Mouse (Mus musculus) heart, embryonic 16.5 days (tissue): ENCODE data around the gene Cnpy4. TPM values are rescaled to one million over a fixed set of nuclear protein-coding genes. Genes with fewer than 3 reads are reported as not detected.

Experiments used
- ATAC-seq: fragments of 200-750 bp; cut with Nextera tagmentation; replicated peaks from 2 replicates; pipeline ENCODE4 v1.8.0; 2017; ENCODE audit warnings: moderate number of reproducible peaks; ENCODE audit not compliant: insufficient read depth, low FRiP score; ENCODE audit errors: extremely low read depth
- H3K27ac ChIP-seq: fragments of 300-500 bp; sonication (generic); 2 replicates; pipeline ENCODE4 v1.5.1; 2014; ENCODE audit warnings: mild to moderate bottlenecking, low read length, control low read depth, moderate library complexity
- H3K27me3 ChIP-seq: fragments of 300-500 bp; sonication (generic); 2 replicates; pipeline ENCODE4 v1.6.1; 2014; ENCODE audit warnings: low read length, mixed read lengths; ENCODE audit not compliant: control insufficient read depth, insufficient read depth
- H3K36me3 ChIP-seq: fragments of 300-500 bp; sonication (generic); 2 replicates; pipeline ENCODE4 v1.6.1; 2014; ENCODE audit not compliant: control insufficient read depth, insufficient read depth
- H3K4me1 ChIP-seq: fragments of 300-500 bp; sonication (generic); 2 replicates; pipeline ENCODE4 v1.6.1; 2014; ENCODE audit warnings: low read length, mixed read lengths; ENCODE audit not compliant: control insufficient read depth, insufficient read depth
- H3K4me2 ChIP-seq: fragments of 300-500 bp; sonication (generic); 2 replicates; pipeline ENCODE4 v1.6.1; 2014; ENCODE audit warnings: low read depth, mild to moderate bottlenecking, control low read depth, low read length
- H3K4me3 ChIP-seq: fragments of 300-500 bp; sonication (generic); 2 replicates; pipeline ENCODE4 v1.5.1; 2014; ENCODE audit warnings: mild to moderate bottlenecking, control low read depth, low read length
- H3K9ac ChIP-seq: fragments of 300-500 bp; sonication (generic); 2 replicates; pipeline ENCODE4 v1.6.1; 2014; ENCODE audit warnings: low read length, control low read depth
- H3K9me3 ChIP-seq: fragments of 300-500 bp; sonication (generic); replicated peaks from 2 replicates; pipeline ENCODE4 v1.6.1; 2016; ENCODE audit warnings: low read length; ENCODE audit not compliant: control insufficient read depth
- WGBS: fragments of 180-500 bp; shearing (Covaris S2); extraction: QIAGEN DNeasy Blood & Tissue Kit; methylation state at CpG from one replicate; pipeline ENCODE4 v1.1.7; 2014; 5-methylcytosine and 5-hydroxymethylcytosine counted together
- polyA plus RNA-seq: library from polyadenylated mRNA; unstranded; fragments of >200 nt; fragmentation: Nextera tagmentation; extraction: Ambion mirVana; gene quantifications from 2 replicates; pipeline ENCODE4 v1.2.1, GENCODE M21; 2015

The Cnpy4 gene
- polyA plus RNA-seq = 22.3 and 23.8 TPM in 2 replicates

DNA sequence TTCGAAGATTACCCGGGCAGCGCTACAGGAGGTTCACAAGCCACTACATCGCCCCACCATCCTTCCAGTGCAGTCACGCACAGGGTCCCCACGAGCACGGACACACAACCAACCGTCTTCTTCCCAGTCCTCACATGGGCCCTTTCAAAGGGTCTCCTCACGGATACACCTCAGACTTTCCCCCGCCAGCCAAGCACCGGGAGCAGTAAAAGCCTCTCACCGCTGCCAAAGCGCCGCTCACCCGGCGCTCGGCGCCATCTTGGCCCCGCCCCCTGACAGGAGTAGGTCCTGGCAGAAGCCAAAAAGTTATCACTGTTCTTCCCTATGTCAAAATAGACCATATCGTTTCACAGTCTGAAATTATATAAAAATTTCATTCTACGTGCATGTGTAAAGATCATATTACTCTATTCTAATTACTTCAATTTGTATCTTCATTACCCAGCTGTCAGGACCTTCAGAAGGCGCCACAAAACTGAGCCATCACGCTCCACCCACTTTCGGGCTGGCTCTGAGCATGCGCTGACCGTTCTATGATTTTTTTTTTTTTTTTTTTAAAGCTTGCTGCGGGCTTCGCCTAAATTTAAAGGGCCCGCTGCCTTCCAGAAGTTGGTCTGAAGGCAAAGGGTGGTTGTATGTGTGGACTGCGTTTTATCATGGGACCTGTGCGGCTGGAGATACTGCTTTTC is at the start of gene Cnpy4, which contains the start of gene Taf6:
TSS of gene Cnpy4 (plus strand) at position 536 of the 689 bp plus-strand sequence.
TSS of gene Taf6 (minus strand) at position 502 of the 689 bp plus-strand sequence.
- under 1% methylated on average over 31 of the region's 31 CpGs for WGBS
- Histone ChIP-seq H3K36me3 (peaks cover 12% of the 10 kb centered on the region), H3K9me3 (no peaks in the 10 kb centered on the region), H3K9ac (peak within 1 kb of the TSS; percentile 94), H3K4me2 (peak within 1 kb of the TSS; percentile 61), H3K4me3 (peak within 1 kb of the TSS; percentile 70), H3K27me3 (no peaks in the 10 kb centered on the region), H3K27ac (peak within 1 kb of the TSS; percentile 83), H3K4me1 (peaks cover 14% of the 10 kb centered on the region)
- peak; percentile 87 for ATAC-seq

DNA sequence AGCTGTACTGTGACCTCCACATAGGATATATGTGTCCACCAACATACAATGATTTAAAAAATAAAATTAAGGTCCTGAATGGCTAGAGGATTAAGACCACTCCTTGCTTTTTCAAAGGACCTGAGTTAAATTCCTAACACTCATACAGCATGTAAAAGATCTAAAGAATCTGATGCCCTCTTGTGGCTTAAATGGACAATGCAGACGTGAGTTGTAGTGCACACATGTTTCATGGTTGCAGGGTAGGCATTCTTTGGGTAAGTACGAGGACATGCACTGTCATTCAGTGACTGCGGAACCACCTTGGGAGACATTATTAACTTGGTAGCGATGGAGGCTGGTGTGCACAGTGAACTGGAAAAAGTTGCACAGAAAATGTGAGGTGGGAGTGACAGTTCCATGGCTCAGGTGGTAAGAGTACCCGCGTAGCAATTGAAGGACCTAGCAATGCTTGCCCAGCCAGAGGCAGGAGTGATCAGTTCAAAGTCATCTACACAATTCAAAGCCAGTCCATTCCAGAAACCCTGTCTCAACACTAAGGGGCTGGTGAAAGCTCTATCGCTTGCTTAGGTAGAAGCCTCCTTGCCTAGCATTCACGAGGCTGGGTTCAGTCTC is 49.2 kb upstream of the Cnpy4 start:
- peaks cover 25% of the 10 kb centered on the region for H3K36me3 ChIP-seq
- peak; percentile 32 for ATAC-seq
- no peaks in the 10 kb centered on the region for H3K27me3 ChIP-seq
- no peaks in the 10 kb centered on the region for H3K9me3 ChIP-seq
- 60% methylated on average over 8 of the region's 8 CpGs for WGBS
- H3K27ac ChIP-seq = no peak overlapping the region
- no peak overlapping the region for H3K4me2 ChIP-seq
- H3K9ac ChIP-seq = no peak overlapping the region
- no peaks in the 10 kb centered on the region for H3K4me1 ChIP-seq
- H3K4me3 ChIP-seq = no peak overlapping the region

DNA sequence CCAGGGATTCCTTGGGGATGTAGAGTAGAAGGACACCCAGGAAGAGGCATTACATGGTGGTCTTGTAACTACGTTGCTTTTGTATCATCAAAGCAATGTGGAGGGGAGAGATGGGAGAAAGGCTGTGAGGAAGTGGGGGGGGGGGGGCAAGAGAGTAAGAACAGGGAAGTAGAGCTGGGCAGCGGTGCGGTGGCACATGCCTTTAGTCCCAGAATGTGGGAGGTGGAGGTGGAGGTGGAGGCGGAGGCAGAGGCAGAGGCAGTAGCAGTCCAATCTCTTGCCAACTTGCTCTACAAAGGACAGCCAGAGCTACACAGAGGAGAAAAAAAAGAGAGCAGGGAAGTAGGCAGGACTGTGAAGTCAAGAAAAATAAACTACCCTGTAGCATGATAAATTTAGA is 48.7 kb upstream of the Cnpy4 start:
- Histone ChIP-seq H3K4me3 (no peak overlapping the region), H3K4me2 (no peak overlapping the region), H3K27me3 (no peaks in the 10 kb centered on the region), H3K9ac (no peak overlapping the region), H3K4me1 (no peaks in the 10 kb centered on the region), H3K9me3 (no peaks in the 10 kb centered on the region), H3K27ac (no peak overlapping the region), H3K36me3 (peaks cover 25% of the 10 kb centered on the region)
- WGBS = 68% methylated on average over 4 of the region's 4 CpGs
- ATAC-seq = no peak

DNA sequence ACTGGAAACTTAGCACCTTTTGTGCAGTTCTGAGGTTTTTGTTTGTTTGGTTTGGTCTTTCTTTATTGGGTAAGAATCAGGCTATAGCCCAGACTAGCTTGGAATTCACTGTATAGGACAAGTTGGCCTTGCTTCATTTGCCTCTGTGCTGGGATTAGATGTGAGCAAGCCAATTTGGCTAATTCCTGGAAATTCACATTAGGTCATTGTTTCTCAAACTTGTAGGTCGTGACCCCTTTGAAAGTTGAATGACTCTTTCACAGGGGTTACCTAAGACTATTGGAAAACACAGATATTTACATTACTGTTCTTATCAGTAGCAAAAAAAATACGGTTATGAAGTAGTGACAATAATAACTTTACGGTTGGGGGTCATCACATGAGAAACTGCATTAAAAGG is 32.9 kb upstream of the Cnpy4 start:
- Histone ChIP-seq H3K27me3 (no peaks in the 10 kb centered on the region), H3K4me1 (peaks cover 8% of the 10 kb centered on the region), H3K4me3 (peak overlapping the region; percentile 90), H3K27ac (no peak overlapping the region), H3K9me3 (no peaks in the 10 kb centered on the region), H3K9ac (peak overlapping the region; percentile 89), H3K36me3 (peaks cover 11% of the 10 kb centered on the region), H3K4me2 (peak overlapping the region; percentile 87)
- 72% methylated on average over 3 of the region's 3 CpGs for WGBS
- no peak for ATAC-seq

DNA sequence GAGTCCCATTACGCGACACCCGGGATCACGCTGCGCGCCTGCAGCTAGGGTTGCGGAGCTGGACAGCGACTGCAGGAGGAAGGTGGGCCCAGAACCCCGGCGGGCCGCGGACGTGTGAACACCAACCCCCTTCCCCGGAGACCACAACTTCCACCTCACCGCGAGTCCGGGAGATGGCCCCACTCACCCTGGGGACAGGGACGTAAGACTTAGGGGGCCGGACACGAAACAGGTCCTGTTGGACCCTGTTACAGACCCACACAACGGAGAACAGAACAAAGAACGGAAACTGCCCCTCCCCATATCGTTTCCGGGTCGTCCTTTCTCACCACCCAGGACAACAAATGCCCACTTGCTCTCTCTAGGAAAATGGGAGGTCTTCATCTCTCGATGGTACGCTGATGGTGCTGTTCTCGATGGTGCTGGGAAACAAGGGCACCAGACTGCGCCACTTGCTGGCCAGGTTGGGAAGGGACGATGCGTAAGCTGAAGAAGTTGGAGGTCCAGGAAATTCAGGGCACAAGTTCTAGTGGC is 31.8 kb upstream of the Cnpy4 start, which contains the start of gene Zfp113:
TSS of gene Zfp113 (minus strand) at position 302 of the 534 bp plus-strand sequence.
- Histone ChIP-seq H3K9me3 (no peaks in the 10 kb centered on the region), H3K4me1 (peaks cover 10% of the 10 kb centered on the region), H3K4me2 (peak within 1 kb of the TSS; percentile 87), H3K27ac (peak within 1 kb of the TSS; percentile 88), H3K36me3 (peaks cover 7% of the 10 kb centered on the region), H3K4me3 (peak within 1 kb of the TSS; percentile 90), H3K27me3 (no peaks in the 10 kb centered on the region), H3K9ac (peak within 1 kb of the TSS; percentile 89)
- ATAC-seq = peak; percentile 96
- 1% methylated on average over 31 of the region's 31 CpGs for WGBS

DNA sequence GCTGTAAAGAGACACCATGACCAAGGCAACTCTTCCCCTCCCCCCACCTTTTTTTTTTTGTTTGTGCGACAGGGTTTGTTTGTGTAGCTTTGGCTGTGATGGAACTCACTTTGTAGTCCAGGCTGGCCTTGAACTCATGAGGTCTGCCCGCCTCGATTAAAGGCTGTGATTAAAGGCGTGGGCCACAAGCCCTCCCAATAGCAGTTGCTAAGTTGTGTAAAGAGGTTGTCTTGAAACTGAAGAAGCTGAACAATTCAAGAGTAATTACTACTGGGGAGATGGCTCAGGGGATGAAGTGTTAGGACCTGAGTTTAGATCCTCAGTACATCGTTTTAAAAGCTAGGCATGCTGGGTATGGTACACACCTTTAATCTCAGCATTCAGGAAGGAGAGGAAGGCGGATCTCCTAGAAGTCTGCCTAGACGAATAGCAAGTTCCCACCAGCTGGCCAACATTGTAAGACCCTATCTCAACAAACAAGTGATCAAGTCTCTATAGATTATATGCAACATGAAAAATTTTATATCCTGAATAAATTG is 27.0 kb upstream of the Cnpy4 start:
- 67% methylated on average over 7 of the region's 7 CpGs for WGBS
- H3K36me3 ChIP-seq = peaks cover 25% of the 10 kb centered on the region
- H3K27me3 ChIP-seq = no peaks in the 10 kb centered on the region
- H3K4me2 ChIP-seq = peak overlapping the region; percentile 73
- no peaks in the 10 kb centered on the region for H3K9me3 ChIP-seq
- H3K4me1 ChIP-seq = peaks cover 15% of the 10 kb centered on the region
- H3K9ac ChIP-seq = peak overlapping the region; percentile 93
- peak overlapping the region; percentile 89 for H3K4me3 ChIP-seq
- H3K27ac ChIP-seq = peak overlapping the region; percentile 71
- ATAC-seq = no peak

DNA sequence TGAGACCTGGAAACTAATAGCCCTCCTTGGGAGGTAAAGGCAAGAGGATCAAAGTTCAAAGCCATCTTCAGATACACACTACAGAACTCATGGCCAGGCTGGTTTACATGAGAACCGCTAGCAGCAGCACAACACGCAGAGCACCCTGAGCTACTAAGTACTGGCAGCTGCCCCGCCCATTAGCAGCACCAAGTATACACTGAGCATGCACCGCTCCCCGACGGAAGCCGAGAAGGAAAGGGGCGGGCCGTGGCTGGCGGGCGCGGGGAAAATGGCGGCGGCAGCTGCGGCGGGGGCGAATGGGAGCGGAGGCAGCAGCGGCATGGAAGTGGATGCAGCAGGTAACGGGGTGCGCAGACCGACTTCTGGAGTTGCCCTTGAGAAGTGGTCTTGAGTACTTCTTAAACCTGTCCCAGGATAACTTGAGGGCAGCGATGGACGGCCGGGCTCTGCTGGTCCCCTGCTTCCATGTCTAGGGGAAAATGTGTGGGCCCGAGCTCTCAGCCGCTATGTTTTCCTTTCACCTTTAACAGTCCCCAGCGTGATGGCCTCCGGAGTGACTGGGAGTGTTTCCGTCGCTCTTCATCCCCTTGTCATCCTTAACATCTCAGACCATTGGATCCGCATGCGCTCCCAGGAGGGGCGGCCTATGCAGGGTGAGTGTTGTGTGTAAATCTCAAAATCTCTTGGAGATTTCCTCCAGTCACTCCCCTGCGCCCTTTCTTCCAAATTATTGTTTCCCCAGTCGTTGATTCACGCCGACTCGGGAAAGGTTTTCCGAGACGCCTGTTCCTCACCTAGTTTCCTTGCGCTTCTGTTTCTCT is 26.2 kb upstream of the Cnpy4 start, which contains the start of gene Cops6:
TSS of gene Cops6 (plus strand) at position 230 of the 824 bp plus-strand sequence.
- Histone ChIP-seq H3K4me1 (peaks cover 15% of the 10 kb centered on the region), H3K36me3 (peaks cover 32% of the 10 kb centered on the region), H3K27ac (peak within 1 kb of the TSS; percentile 76), H3K4me3 (peak within 1 kb of the TSS; percentile 89), H3K9me3 (no peaks in the 10 kb centered on the region), H3K4me2 (peak within 1 kb of the TSS; percentile 94), H3K9ac (peak within 1 kb of the TSS; percentile 93), H3K27me3 (no peaks in the 10 kb centered on the region)
- WGBS = under 1% methylated on average over 42 of the region's 42 CpGs
- peak; percentile 96 for ATAC-seq

DNA sequence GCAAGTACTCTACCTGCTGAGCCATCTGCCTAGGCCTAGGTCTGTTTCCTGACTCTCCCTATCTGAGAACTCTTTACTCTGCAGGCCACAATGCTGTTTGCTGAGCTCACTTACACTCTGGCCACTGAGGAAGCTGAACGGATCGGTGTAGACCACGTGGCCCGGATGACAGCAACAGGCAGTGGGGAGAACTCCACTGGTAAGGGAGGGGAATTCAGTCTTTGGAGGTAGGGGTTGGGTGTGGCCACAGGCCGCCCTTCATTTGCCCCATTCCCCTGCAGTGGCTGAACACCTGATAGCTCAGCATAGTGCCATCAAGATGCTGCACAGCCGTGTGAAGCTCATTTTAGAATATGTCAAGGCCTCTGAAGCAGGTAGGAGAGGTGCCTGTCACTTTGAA is 24.2 kb upstream of the Cnpy4 start:
- no peak overlapping the region for H3K27ac ChIP-seq
- no peak for ATAC-seq
- H3K36me3 ChIP-seq = peaks cover 51% of the 10 kb centered on the region
- whole genome bisulfite sequencing = 65% methylated on average over 6 of the region's 6 CpGs
- H3K4me3 ChIP-seq = no peak overlapping the region
- H3K9ac ChIP-seq = no peak overlapping the region
- H3K27me3 ChIP-seq = no peaks in the 10 kb centered on the region
- no peak overlapping the region for H3K4me2 ChIP-seq
- H3K4me1 ChIP-seq = peaks cover 15% of the 10 kb centered on the region
- H3K9me3 ChIP-seq = no peaks in the 10 kb centered on the region
